Mouse (Mus musculus) stomach, postnatal 0 days (tissue): ENCODE measurements at regions not wholly inside any gene's neighbourhood (a gene's known extent, or its start where the extent isn't known, plus 50 kb on each side); places are given as distances from the start of the nearest gene placed in this dataset.

Experiments used
- CTCF ChIP-seq: IDR thresholded peaks from 2 replicates; pipeline ENCODE4 v1.5.1; 2016; ENCODE audit warnings: antibody characterized with exemption, low read depth, mild to moderate bottlenecking, moderate library complexity
- EP300 ChIP-seq: optimal IDR thresholded peaks from 2 replicates; pipeline ENCODE3; 2016; ENCODE audit warnings: antibody characterized with exemption

DNA sequence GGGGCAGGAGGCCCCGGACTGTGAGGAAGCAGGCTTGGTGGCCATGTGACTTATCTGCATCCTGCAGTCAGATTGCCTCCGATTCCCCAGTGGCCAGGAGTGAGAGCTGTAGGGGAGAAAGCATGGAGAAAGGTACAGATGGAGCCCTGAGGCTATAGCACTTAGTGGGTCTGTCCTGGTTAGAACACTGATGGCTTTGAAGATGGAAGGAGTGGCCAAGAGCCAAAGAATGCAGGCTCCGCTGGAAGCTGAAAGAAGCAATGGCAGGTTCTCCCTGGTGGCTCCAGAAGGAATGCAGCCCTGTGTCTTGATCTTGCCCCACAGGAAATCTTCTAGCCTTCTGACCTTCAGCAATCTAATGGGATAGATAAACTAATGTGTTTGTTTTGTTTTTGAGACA is 926.3 kb downstream of the 4930447A16Rik start:
- no peak for TF ChIP-seq CTCF
- no peak for TF ChIP-seq EP300
